Comparison of ENCODE assay signal across 7 mouse cellular contexts in the genomic region with DNA sequence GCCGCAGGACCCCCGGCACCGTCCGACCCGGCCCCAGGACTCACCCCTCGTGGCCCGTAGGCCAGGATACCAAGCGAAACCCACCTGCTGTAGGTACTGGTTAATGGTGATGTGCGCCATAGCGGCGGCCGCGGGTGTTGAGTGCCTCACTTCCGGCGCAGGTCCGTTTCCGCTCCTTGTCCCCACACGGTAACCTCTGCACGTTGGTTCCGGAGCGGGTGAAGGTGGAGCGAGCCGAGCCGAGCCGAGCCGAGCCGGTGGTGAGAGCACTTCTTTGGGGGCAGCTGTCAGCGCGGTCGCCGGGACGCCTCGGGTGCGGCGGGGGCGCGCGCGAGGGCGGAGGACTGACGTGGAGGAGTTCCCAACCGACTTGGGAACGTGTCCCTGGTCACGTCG. TPM values are rescaled to one million over a fixed set of nuclear protein-coding genes. Genes with fewer than 3 reads are reported as not detected.
DNase-seq lines count a peak whose midpoint lies in the region; ATAC-seq lines count a peak whose summit lies in the region.

No protein-coding gene starts in this region.

- H3K36me3 ChIP-seq in intestine, embryonic 15.5 days: no peaks in the 10 kb centered on the region
- H3K36me3 ChIP-seq in midbrain, embryonic 10.5 days: peaks cover 36% of the 10 kb centered on the region

- peak overlapping the region; percentile 83 for H3K9ac ChIP-seq in intestine, embryonic 15.5 days

- H3K4me3 ChIP-seq in intestine, embryonic 15.5 days (replicated peaks): peak overlapping the region; percentile 81
- H3K4me3 ChIP-seq in midbrain, embryonic 10.5 days: peak overlapping the region; percentile 100

- peak; percentile 92 to 97 for DNase-seq in adrenal gland, adult (ENCODE audit: inconsistent age in 2 of 2, low spot score in 1 of 2)
- peak; percentile 90 for DNase-seq in embryo, embryonic 10.5 days (ENCODE audit: low spot score)
- peak; percentile 87 for DNase-seq in gastrocnemius, postnatal 25 days
- DNase-seq in left cerebral cortex, postnatal 25 days (ENCODE audit: low spot score in 2 of 2): peak; percentile 89 to 93
- DNase-seq in midbrain, embryonic 10.5 days (ENCODE audit: low spot score): peak; percentile 89
- DNase-seq in right cerebral cortex, postnatal 4 days: peak; percentile 94

- intact Hi-C loops in left cerebral cortex, postnatal 25 days (cut with DNase I): loop anchor here (1.0 to 10.0 kb wide), 5 partner anchors 76 to 210 kb away; no protein-coding TSS in a partner anchor

- ATAC-seq in intestine, embryonic 15.5 days: peak; percentile 81

- H3K9me3 ChIP-seq in intestine, embryonic 15.5 days: no peaks in the 10 kb centered on the region
- no peaks in the 10 kb centered on the region for H3K9me3 ChIP-seq in midbrain, embryonic 10.5 days (replicated peaks)

- under 1% methylated on average over 45 of the region's 45 CpGs for WGBS in intestine, embryonic 15.5 days
- WGBS in midbrain, embryonic 10.5 days: under 1% methylated on average over 45 of the region's 45 CpGs

- H3K4me2 ChIP-seq in intestine, embryonic 15.5 days (replicated peaks): peak overlapping the region; percentile 84

- H3K4me1 ChIP-seq in intestine, embryonic 15.5 days (replicated peaks): peaks cover 18% of the 10 kb centered on the region
- peaks cover 39% of the 10 kb centered on the region for H3K4me1 ChIP-seq in midbrain, embryonic 10.5 days

- peak overlapping the region; percentile 95 for H3K27ac ChIP-seq in intestine, embryonic 15.5 days
- H3K27ac ChIP-seq in midbrain, embryonic 10.5 days (replicated peaks): peak overlapping the region; percentile 94

- no peaks in the 10 kb centered on the region for H3K27me3 ChIP-seq in intestine, embryonic 15.5 days (replicated peaks)
- no peaks in the 10 kb centered on the region for H3K27me3 ChIP-seq in midbrain, embryonic 10.5 days (ENCODE audit: low read depth, poor library complexity, severe bottlenecking)

RNA-seq across cellular contexts. Expression of gene Pcid2, which starts 0.6 kb away (rescaled TPM):
- total RNA-seq in gastrocnemius, postnatal 25 days (2021): 1 to 10 TPM; 7.1 to 8.0 TPM
- polyA plus RNA-seq in intestine, embryonic 15.5 days (2015; fragmentation: Nextera tagmentation; extraction: Ambion mirVana): 32.0 and 36.7 TPM in 2 replicates
- total RNA-seq in left cerebral cortex, postnatal 25 days (2021): 10 to 100 TPM; 28.1 to 30.0 TPM
- 58.8 and 60.7 TPM in 2 replicates for polyA plus RNA-seq in midbrain, embryonic 10.5 days (2016; fragmentation: Nextera tagmentation; extraction: Ambion mirVana)

RNA-seq across cellular contexts. Expression of gene Cul4a, which starts 0.7 kb away (rescaled TPM):
- 10 to 100 TPM; 62.2 to 66.4 TPM for total RNA-seq in gastrocnemius, postnatal 25 days (2021)
- polyA plus RNA-seq in intestine, embryonic 15.5 days (2015; fragmentation: Nextera tagmentation; extraction: Ambion mirVana): 84.4 and 91.5 TPM in 2 replicates
- total RNA-seq in left cerebral cortex, postnatal 25 days (2021): 10 to 100 TPM; 54.2 to 54.6 TPM
- polyA plus RNA-seq in midbrain, embryonic 10.5 days (2016; fragmentation: Nextera tagmentation; extraction: Ambion mirVana): 77.9 and 83.2 TPM in 2 replicates

RNA-seq across cellular contexts. Expression of gene Proz, which starts 44.0 kb away (rescaled TPM):
- not detected for total RNA-seq in gastrocnemius, postnatal 25 days (2021)
- polyA plus RNA-seq in intestine, embryonic 15.5 days (2015; fragmentation: Nextera tagmentation; extraction: Ambion mirVana): 5.6 and 6.8 TPM in 2 replicates
- not detected for total RNA-seq in left cerebral cortex, postnatal 25 days (2021)
- polyA plus RNA-seq in midbrain, embryonic 10.5 days (2016; fragmentation: Nextera tagmentation; extraction: Ambion mirVana): 0.29 and 0.32 TPM in 2 replicates

RNA-seq across cellular contexts. Expression of gene Lamp1, which starts 54.3 kb away (rescaled TPM):
- total RNA-seq in gastrocnemius, postnatal 25 days (2021): 100 to 1,000 TPM; 294 to 322 TPM
- 404 and 407 TPM in 2 replicates for polyA plus RNA-seq in intestine, embryonic 15.5 days (2015; fragmentation: Nextera tagmentation; extraction: Ambion mirVana)
- 100 to 1,000 TPM; 285 to 291 TPM for total RNA-seq in left cerebral cortex, postnatal 25 days (2021)
- 221 and 223 TPM in 2 replicates for polyA plus RNA-seq in midbrain, embryonic 10.5 days (2016; fragmentation: Nextera tagmentation; extraction: Ambion mirVana)

Comparison
In these comparisons a context has a peak if more than half of its experiments do, and no peak if none do; other contexts are left out.
1. Peak in every context shown above with its lines: DNase-seq, ATAC-seq, H3K4me3 ChIP-seq and H3K27ac ChIP-seq.